Mouse (Mus musculus) midbrain, embryonic 10.5 days (tissue): Measurements from ENCODE around the gene Gm6902. TPM values are rescaled to one million over a fixed set of nuclear protein-coding genes. Genes with fewer than 3 reads are reported as not detected.
"Not testable (repeated sequence)": the region's sequence is repeated elsewhere in the genome, so short reads cannot be mapped to it uniquely, and the experiment has no call there.

ENCODE experiments used
- DNase-seq: peaks from one replicate; pipeline ENCODE4 v3.0.0-alpha.2; 2017; ENCODE audit warnings: low spot score
- H3K27ac ChIP-seq: fragments of 300-500 bp; sonication (generic); replicated peaks from 2 replicates; pipeline ENCODE4 v1.5.1; 2016; ENCODE audit warnings: mild to moderate bottlenecking
- H3K27me3 ChIP-seq: fragments of 300-500 bp; sonication (generic); 2 replicates; pipeline ENCODE4 v1.6.1; 2016; ENCODE audit warnings: low read depth, mild to moderate bottlenecking; ENCODE audit not compliant: poor library complexity, severe bottlenecking
- H3K36me3 ChIP-seq: fragments of 300-500 bp; sonication (generic); 2 replicates; pipeline ENCODE4 v1.6.1; 2016; ENCODE audit warnings: mild to moderate bottlenecking, moderate library complexity
- H3K4me1 ChIP-seq: fragments of 300-500 bp; sonication (generic); 2 replicates; pipeline ENCODE4 v1.6.1; 2016
- H3K4me3 ChIP-seq: fragments of 300-500 bp; sonication (generic); 2 replicates; pipeline ENCODE4 v1.5.1; 2016; ENCODE audit warnings: mild to moderate bottlenecking, moderate library complexity
- H3K9me3 ChIP-seq: fragments of 300-500 bp; sonication (generic); replicated peaks from 2 replicates; pipeline ENCODE4 v1.6.1; 2016; ENCODE audit warnings: mild to moderate bottlenecking
- WGBS: fragments of 180-500 bp; shearing (Covaris S2); methylation state at CpG from one replicate; pipeline ENCODE4 v1.1.7; 2016; 5-methylcytosine and 5-hydroxymethylcytosine counted together
- polyA plus RNA-seq: library from polyadenylated mRNA; unstranded; fragments of >200 nt; fragmentation: Nextera tagmentation; extraction: Ambion mirVana; gene quantifications from 2 replicates; pipeline ENCODE4 v1.2.1, GENCODE M21; 2016

The Gm6902 gene
- not detected in 2 replicates for polyA plus RNA-seq

DNA sequence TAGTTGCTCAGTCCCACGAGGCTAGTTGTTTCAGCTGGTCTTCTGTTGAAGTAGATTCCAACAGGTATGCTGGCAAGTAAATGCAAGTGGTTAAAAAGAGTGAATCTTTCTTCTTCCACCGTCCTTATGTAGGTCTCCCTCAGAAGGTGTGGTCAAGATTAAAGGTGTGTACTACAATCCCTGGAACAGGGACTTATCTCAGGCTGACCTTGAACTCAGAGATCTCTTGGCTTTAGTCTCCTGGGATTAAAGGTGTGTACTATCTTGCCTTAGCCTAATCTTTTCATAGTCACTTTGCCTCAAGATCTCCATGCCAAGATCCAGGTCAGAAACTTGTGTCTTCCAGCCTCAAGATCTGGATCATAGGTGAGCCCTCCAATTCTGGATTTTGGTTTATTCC, at the start of gene Gm6902:
Gene Gm6902, minus strand, starts transcription at position 101 of the 400 bp plus-strand sequence.
- DNase-seq, H3K27ac ChIP-seq, H3K4me3 ChIP-seq, H3K27me3 ChIP-seq, H3K36me3 ChIP-seq, H3K9me3 ChIP-seq, H3K4me1 ChIP-seq: not testable (repeated sequence)
- WGBS: no CpG with 5 or more reads among the region's 2 CpGs

DNA sequence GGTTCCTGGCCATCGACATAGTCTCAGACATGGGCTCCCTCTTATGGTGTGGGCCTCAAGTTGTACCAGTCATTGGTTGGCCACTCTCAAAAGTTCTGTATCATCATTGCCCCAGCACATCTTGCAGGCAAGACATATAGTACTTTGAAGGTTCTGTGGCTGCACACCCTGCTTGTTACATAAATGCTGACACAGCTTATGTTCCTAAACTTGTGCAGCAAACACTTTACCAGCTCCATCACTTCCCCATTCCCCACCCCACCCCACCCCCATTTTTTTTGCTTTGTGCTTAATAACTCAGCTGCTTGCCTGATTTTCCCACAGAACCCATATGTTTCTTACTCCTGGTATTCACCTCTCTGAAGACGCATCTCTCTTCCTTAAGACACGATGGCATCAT, 22.2 kb upstream of the Gm6902 start, which contains the start of gene Nlrp4e:
Gene Nlrp4e, plus strand, starts transcription at position 301 of the 400 bp plus-strand sequence.
- DNase-seq, H3K36me3 ChIP-seq, H3K27me3 ChIP-seq, H3K27ac ChIP-seq, H3K4me3 ChIP-seq, H3K4me1 ChIP-seq: not testable (repeated sequence)
- peaks cover 47% of the 10 kb centered on the region for H3K9me3 ChIP-seq
- WGBS: 96% methylated on average over 3 of the region's 3 CpGs

DNA sequence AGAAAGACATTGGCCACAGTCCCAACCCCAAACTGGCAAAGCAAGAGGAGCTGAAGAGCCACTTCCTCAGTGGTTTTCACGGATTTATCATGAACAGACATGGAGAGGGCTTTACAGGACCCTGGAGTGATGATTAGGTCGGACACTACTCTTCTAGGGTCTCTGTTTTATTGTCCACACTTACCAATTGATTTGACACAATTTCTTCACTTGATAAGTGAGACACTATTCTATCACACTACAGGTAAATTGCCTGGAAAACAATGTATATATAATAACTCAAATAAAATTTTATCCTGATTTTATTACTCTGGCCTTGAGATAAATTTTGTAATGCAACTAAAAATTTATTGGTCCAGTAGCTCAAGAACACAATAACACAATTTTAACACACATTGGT, 27.1 kb downstream of the Gm6902 start, which contains the start of gene Vmn1r166:
Gene Vmn1r166, minus strand, starts transcription at position 101 of the 400 bp plus-strand sequence.
- DNase-seq, H3K27me3 ChIP-seq, H3K4me1 ChIP-seq, H3K27ac ChIP-seq, H3K4me3 ChIP-seq, H3K9me3 ChIP-seq, H3K36me3 ChIP-seq: not testable (repeated sequence)
- WGBS: no CpG with 5 or more reads among the region's 2 CpGs

Other genes starting within 250 kb of the Gm6902 start
- gene Vmn1r163, start 223.4 kb downstream of the Gm6902 start, polyA plus RNA-seq: not detected in 2 replicates
- not detected in 2 replicates for gene Gm8720, start 211.4 kb downstream of the Gm6902 start, polyA plus RNA-seq
- not detected in 2 replicates for gene Gm10662, start 134.4 kb downstream of the Gm6902 start, polyA plus RNA-seq
- gene Vmn1r165, start 61.6 kb downstream of the Gm6902 start, polyA plus RNA-seq: not detected in 2 replicates
- not detected in 2 replicates for gene Vmn1r166, start 27.2 kb downstream of the Gm6902 start, polyA plus RNA-seq
- gene Nlrp4e, start 22.3 kb upstream of the Gm6902 start, polyA plus RNA-seq: not detected in 2 replicates
- not detected in 2 replicates for gene Nlrp5, start 107.0 kb upstream of the Gm6902 start, polyA plus RNA-seq
- gene Vmn1r167, start 228.3 kb upstream of the Gm6902 start, polyA plus RNA-seq: not detected in 2 replicates